Mouse (Mus musculus) limb, embryonic 10.5 days (tissue): Measurements from ENCODE around the gene Mitf. TPM values are rescaled to one million over a fixed set of nuclear protein-coding genes. Genes with fewer than 3 reads are reported as not detected.

ENCODE experiments used
- DNase-seq: peaks from one replicate; pipeline ENCODE4 v3.0.0-alpha.2; 2017; ENCODE audit warnings: low spot score
- H3K27ac ChIP-seq: fragments of 300-500 bp; sonication (generic); 2 replicates; pipeline ENCODE4 v1.5.1; 2016; ENCODE audit warnings: mild to moderate bottlenecking
- H3K27me3 ChIP-seq: fragments of 300-500 bp; sonication (generic); 2 replicates; pipeline ENCODE4 v1.6.1; 2016; ENCODE audit warnings: low read depth, mild to moderate bottlenecking; ENCODE audit not compliant: poor library complexity, severe bottlenecking
- H3K36me3 ChIP-seq: fragments of 300-500 bp; sonication (generic); 2 replicates; pipeline ENCODE4 v1.6.1; 2016; ENCODE audit warnings: mild to moderate bottlenecking, moderate library complexity
- H3K4me1 ChIP-seq: fragments of 300-500 bp; sonication (generic); 2 replicates; pipeline ENCODE4 v1.6.1; 2016
- H3K4me3 ChIP-seq: fragments of 300-500 bp; sonication (generic); 2 replicates; pipeline ENCODE4 v1.5.1; 2016; ENCODE audit warnings: mild to moderate bottlenecking, moderate library complexity
- H3K9me3 ChIP-seq: fragments of 300-500 bp; sonication (generic); replicated peaks from 2 replicates; pipeline ENCODE4 v1.6.1; 2016; ENCODE audit warnings: mild to moderate bottlenecking
- WGBS: fragments of 180-500 bp; shearing (Covaris S2); methylation state at CpG from one replicate; pipeline ENCODE4 v1.1.7; 2016; 5-methylcytosine and 5-hydroxymethylcytosine counted together
- polyA plus RNA-seq: library from polyadenylated mRNA; unstranded; fragments of >200 nt; fragmentation: Nextera tagmentation; extraction: Ambion mirVana; gene quantifications from 2 replicates; pipeline ENCODE4 v1.2.1, GENCODE M21; 2016

The Mitf gene
- polyA plus RNA-seq, 1 experiment from 2014 or later: 0.80 TPM

- no peak overlapping the region for H3K27ac ChIP-seq
- DNase-seq: peak; percentile 34
- H3K36me3 ChIP-seq: no peaks in the 10 kb centered on the region
- WGBS: 75% methylated on average over 1 of the region's 1 CpGs
- H3K9me3 ChIP-seq: no peaks in the 10 kb centered on the region
- H3K27me3 ChIP-seq: no peaks in the 10 kb centered on the region
- no peak overlapping the region for H3K4me3 ChIP-seq
- no peaks in the 10 kb centered on the region for H3K4me1 ChIP-seq
Measured at GRCm38 (mm10) chr6:97792104-97792503, 14.7 kb upstream of the Mitf start.

- 61% methylated on average over 2 of the region's 2 CpGs for WGBS
- Histone ChIP-seq H3K27ac (no peak overlapping the region), H3K4me1 (no peaks in the 10 kb centered on the region), H3K4me3 (no peak overlapping the region), H3K9me3 (no peaks in the 10 kb centered on the region), H3K36me3 (no peaks in the 10 kb centered on the region), H3K27me3 (no peaks in the 10 kb centered on the region)
- DNase-seq: no peak
Measured at GRCm38 (mm10) chr6:97795175-97795574, 11.7 kb upstream of the Mitf start.

- H3K9me3 ChIP-seq: no peaks in the 10 kb centered on the region
- H3K36me3 ChIP-seq: no peaks in the 10 kb centered on the region
- H3K4me3 ChIP-seq: no peak overlapping the region
- 72% methylated on average over 2 of the region's 2 CpGs for WGBS
- no peaks in the 10 kb centered on the region for H3K4me1 ChIP-seq
- H3K27ac ChIP-seq: no peak overlapping the region
- 0 out of 2 replicates have a peak, but pooled peaks cover 4% of the 10 kb centered on the region for H3K27me3 ChIP-seq
- no peak for DNase-seq
Measured at GRCm38 (mm10) chr6:97800615-97801014, 6.2 kb upstream of the Mitf start.

DNA sequence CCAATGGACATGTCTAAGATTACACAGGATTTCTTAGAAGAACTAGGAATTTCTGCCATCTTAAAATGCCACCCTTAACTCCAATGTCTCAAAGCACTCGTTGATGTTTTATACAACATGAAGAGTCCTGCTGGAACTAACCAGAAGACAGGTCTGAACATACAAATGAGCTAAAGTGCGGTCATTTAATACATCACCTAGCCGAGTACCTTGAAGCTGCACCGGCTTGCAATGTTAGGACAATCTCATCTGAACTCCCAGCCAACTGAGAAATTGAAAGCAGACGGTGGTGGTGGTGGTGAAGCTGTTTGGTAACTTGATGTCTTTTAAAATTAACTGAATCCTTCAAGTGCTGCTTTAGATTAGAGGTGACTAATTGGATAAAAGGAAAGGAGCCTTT is 801 bp upstream of the Mitf start:
- H3K9me3 ChIP-seq: no peaks in the 10 kb centered on the region
- peaks cover 9% of the 10 kb centered on the region for H3K4me1 ChIP-seq
- no peak overlapping the region for H3K27ac ChIP-seq
- no peak for DNase-seq
- peak overlapping the region; percentile 83 for H3K4me3 ChIP-seq
- WGBS: 31% methylated on average over 5 of the region's 5 CpGs
- H3K27me3 ChIP-seq: peaks cover 23% of the 10 kb centered on the region
- no peaks in the 10 kb centered on the region for H3K36me3 ChIP-seq

- no peaks in the 10 kb centered on the region for H3K27me3 ChIP-seq
- no peak overlapping the region for H3K4me3 ChIP-seq
- no peak overlapping the region for H3K27ac ChIP-seq
- H3K36me3 ChIP-seq: no peaks in the 10 kb centered on the region
- no peak for DNase-seq
- no peaks in the 10 kb centered on the region for H3K9me3 ChIP-seq
- 64% methylated on average over 4 of the region's 4 CpGs for WGBS
- peaks cover 8% of the 10 kb centered on the region; the same call in 1 of the 2 replicates for H3K4me1 ChIP-seq
Measured at GRCm38 (mm10) chr6:97814191-97814590, 7.3 kb downstream of the Mitf start.

- H3K4me3 ChIP-seq: no peak overlapping the region
- H3K4me1 ChIP-seq: peaks cover 13% of the 10 kb centered on the region
- DNase-seq: no peak
- no peak overlapping the region for H3K27ac ChIP-seq
- 85% methylated on average over 1 of the region's 1 CpGs for WGBS
- H3K9me3 ChIP-seq: no peaks in the 10 kb centered on the region
- no peaks in the 10 kb centered on the region for H3K27me3 ChIP-seq
- H3K36me3 ChIP-seq: no peaks in the 10 kb centered on the region
Measured at GRCm38 (mm10) chr6:97815723-97816122, 8.9 kb downstream of the Mitf start.

DNA sequence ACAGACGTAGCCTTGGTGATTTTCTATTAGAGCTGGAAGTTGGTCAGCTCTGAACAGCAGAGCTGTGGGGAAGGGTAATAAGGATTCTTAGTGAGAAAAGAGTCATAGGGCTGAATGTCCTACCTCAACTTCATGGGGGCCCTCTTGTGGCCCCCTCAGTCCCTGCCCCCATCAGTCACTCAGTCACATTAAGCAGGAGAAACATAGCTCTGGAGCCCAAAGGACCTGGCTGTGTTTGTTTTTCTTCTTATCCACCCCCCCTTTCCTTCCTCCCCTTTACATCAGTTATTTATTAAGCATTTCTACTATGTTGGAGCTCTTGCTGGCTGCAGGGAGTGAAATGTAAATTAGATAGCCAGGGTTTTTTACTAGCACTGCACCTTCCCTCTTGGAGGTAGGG is 10.0 kb downstream of the Mitf start:
- DNase-seq: no peak
- no peaks in the 10 kb centered on the region for H3K36me3 ChIP-seq
- 80% methylated on average over 1 of the region's 1 CpGs for WGBS
- no peak overlapping the region for H3K27ac ChIP-seq
- H3K4me1 ChIP-seq: peaks cover 18% of the 10 kb centered on the region
- no peaks in the 10 kb centered on the region for H3K9me3 ChIP-seq
- no peak overlapping the region for H3K4me3 ChIP-seq
- no peaks in the 10 kb centered on the region for H3K27me3 ChIP-seq

DNA sequence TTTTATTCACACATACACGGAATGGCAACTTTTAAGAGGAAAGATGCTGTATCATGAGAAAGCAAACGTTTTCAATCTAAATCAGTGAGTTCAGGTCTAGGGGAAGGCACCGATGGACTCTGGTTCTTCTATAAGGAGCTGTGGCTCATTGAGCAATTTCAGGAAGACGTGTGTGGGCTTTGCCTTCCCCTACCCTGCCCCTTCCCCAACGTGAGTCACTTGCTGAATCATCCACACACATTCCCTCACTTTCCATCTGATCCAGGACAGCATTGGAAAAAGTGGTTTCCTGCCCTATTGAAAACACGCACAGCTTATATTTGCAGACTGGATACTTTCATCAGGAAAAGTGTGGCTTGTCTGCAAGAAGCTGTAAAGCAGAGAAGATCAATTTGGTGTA is 11.3 kb downstream of the Mitf start:
- Histone ChIP-seq H3K27me3 (no peaks in the 10 kb centered on the region), H3K36me3 (no peaks in the 10 kb centered on the region), H3K4me3 (no peak overlapping the region), H3K4me1 (peaks cover 18% of the 10 kb centered on the region), H3K9me3 (no peaks in the 10 kb centered on the region), H3K27ac (no peak overlapping the region)
- WGBS: 55% methylated on average over 6 of the region's 6 CpGs
- DNase-seq: no peak

DNA sequence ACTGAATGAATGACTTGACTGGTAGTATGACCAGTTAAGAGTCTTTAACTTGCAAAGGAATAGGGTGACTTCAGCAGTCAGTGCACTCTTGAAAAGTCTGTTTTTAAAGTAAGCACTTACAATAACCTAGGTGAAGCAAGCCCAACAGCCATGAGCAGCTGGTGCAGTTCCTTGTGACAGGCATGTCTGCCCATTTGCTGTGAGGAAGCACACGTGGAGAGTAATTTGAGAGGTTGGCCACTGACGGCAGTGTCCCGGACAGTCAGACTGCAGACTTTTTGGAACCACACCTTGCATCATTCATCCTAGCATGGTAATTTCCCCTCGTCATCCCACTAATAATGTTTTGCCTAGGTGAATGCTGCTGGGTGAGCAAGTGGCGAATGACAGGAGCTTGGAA is 12.1 kb downstream of the Mitf start:
- H3K9me3 ChIP-seq: no peaks in the 10 kb centered on the region
- peaks cover 18% of the 10 kb centered on the region for H3K4me1 ChIP-seq
- DNase-seq: no peak
- no peak overlapping the region for H3K4me3 ChIP-seq
- no peaks in the 10 kb centered on the region for H3K27me3 ChIP-seq
- H3K27ac ChIP-seq: no peak overlapping the region
- no peaks in the 10 kb centered on the region for H3K36me3 ChIP-seq
- 76% methylated on average over 5 of the region's 5 CpGs for WGBS

GRCm38 (mm10) chr6:97820505-97820904 is 13.7 kb downstream of the Mitf start:
- no peak for DNase-seq
- no peaks in the 10 kb centered on the region for H3K9me3 ChIP-seq
- peaks cover 18% of the 10 kb centered on the region for H3K4me1 ChIP-seq
- H3K36me3 ChIP-seq: no peaks in the 10 kb centered on the region
- no peaks in the 10 kb centered on the region for H3K27me3 ChIP-seq
- peak overlapping the region; percentile 72 for H3K27ac ChIP-seq
- WGBS: 62% methylated on average over 8 of the region's 8 CpGs
- no peak overlapping the region for H3K4me3 ChIP-seq

GRCm38 (mm10) chr6:97821811-97822210 is 15.0 kb downstream of the Mitf start:
- H3K4me3 ChIP-seq: no peak overlapping the region
- WGBS: 91% methylated on average over 7 of the region's 7 CpGs
- DNase-seq: no peak
- no peaks in the 10 kb centered on the region for H3K36me3 ChIP-seq
- peaks cover 13% of the 10 kb centered on the region for H3K4me1 ChIP-seq
- no peaks in the 10 kb centered on the region for H3K27me3 ChIP-seq
- no peaks in the 10 kb centered on the region for H3K9me3 ChIP-seq
- no peak overlapping the region for H3K27ac ChIP-seq

- 84% methylated on average over 7 of the region's 7 CpGs for WGBS
- peaks cover 16% of the 10 kb centered on the region for H3K4me1 ChIP-seq
Measured at GRCm38 (mm10) chr6:97826642-97827275, 19.9 kb downstream of the Mitf start.

DNA sequence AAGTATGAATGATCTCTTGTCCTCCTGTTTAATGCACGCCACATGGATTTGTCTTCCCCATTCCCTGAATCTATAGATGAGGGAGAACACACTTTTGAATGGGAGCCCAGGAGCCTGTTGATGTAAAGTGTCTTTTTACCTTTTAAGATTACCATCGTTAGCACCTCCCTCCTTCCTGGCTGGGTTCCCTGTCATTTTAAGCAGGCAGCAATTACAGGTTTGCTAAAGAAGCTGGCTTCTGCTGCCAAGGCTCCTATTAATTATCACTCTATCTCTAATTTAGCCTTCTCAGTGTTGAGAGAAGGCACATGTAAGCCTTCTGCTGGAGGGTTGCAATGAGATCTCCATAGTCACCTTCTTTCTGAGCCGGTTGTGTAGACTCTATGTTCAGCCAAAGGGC is 21.2 kb downstream of the Mitf start:
- 55% methylated on average over 3 of the region's 3 CpGs for WGBS
- H3K9me3 ChIP-seq: no peaks in the 10 kb centered on the region
- H3K27me3 ChIP-seq: no peaks in the 10 kb centered on the region

More at GRCm38 (mm10) chr6:97826642-97827275, 19.9 kb downstream of the Mitf start:
- no peaks in the 10 kb centered on the region for H3K9me3 ChIP-seq
- no peaks in the 10 kb centered on the region for H3K27me3 ChIP-seq
- H3K27ac ChIP-seq: no peak overlapping the region
- no peaks in the 10 kb centered on the region for H3K36me3 ChIP-seq
- no peak overlapping the region for H3K4me3 ChIP-seq
- no peak for DNase-seq

More for the DNA sequence above, 21.2 kb downstream of the Mitf start:
- no peak for DNase-seq
- H3K4me1 ChIP-seq: peaks cover 16% of the 10 kb centered on the region
- H3K36me3 ChIP-seq: no peaks in the 10 kb centered on the region
- no peak overlapping the region for H3K4me3 ChIP-seq
- no peak overlapping the region for H3K27ac ChIP-seq
